Mouse (Mus musculus): ENCODE data around the gene Gm9758. TPM values are rescaled to one million over a fixed set of nuclear protein-coding genes. Genes with fewer than 3 reads are reported as not detected.

The Gm9758 gene
- polyA plus RNA-seq (2021; fragmentation: Nextera tagmentation) = not detected in 2 replicates
- long read RNA-seq, experiment 1 = 0 reads
- long read RNA-seq, experiment 2 = 0 reads

DNA sequence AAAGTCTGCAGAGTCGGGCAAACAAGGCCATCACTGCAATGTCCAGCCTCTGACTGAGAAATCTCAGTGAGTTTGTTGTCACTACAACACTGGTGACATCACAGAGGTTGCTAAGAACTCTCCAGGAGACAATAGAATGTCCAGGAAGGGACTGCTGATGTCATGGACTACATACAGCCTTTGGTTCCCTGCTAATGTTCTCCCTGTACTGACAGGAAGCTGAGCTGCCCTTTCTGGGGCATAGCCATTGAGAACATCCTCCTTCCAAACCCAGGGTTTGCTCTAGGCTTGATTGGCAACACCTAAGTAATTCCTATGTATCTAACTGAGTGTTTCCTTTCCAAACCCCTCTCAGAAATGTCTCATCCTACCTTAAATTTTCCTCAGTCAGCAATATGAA lies at the start of gene Gm9758:
Gene Gm9758, minus strand, starts transcription at position 101 of the 400 bp plus-strand sequence.

GRCm38 (mm10) chr5:14938329-14938728 lies 23.6 kb upstream of the Gm9758 start, which contains the start of gene Speer4e:
Speer4e (minus strand) TSS chr5:14938429.

Other genes with a start within 250 kb of the Gm9758 start
- not detected in 2 replicates for gene Speer4e, start 23.5 kb upstream of the Gm9758 start, polyA plus RNA-seq (2021; fragmentation: Nextera tagmentation)
- gene Gm10354, start 64.0 kb upstream of the Gm9758 start, polyA plus RNA-seq (2021; fragmentation: Nextera tagmentation) = not detected in 2 replicates
- not detected in 2 replicates for gene Gm17019, start 118.1 kb upstream of the Gm9758 start, polyA plus RNA-seq (2021; fragmentation: Nextera tagmentation)